Mouse (Mus musculus): ENCODE measurements at regions not wholly inside any gene's neighbourhood (a gene's known extent, or its start where the extent isn't known, plus 50 kb on each side); places are given as distances from the start of the nearest gene placed in this dataset.

- ATAC-seq (replicated peaks; ENCODE audit: low FRiP score, poor library complexity, severe bottlenecking), result no peak
Measured at GRCm38 (mm10) chr2:128217784-128218467, 92.1 kb downstream of the Bcl2l11 start.

GRCm38 (mm10) chr2:128218961-128219360 lies 93.1 kb downstream of the Bcl2l11 start:
- ATAC-seq (replicated peaks; ENCODE audit: low FRiP score, poor library complexity, severe bottlenecking), result no peak

- ATAC-seq (replicated peaks; ENCODE audit: low FRiP score, poor library complexity, severe bottlenecking), result no peak
Measured at GRCm38 (mm10) chr2:128221055-128221454, 95.2 kb downstream of the Bcl2l11 start.

DNA sequence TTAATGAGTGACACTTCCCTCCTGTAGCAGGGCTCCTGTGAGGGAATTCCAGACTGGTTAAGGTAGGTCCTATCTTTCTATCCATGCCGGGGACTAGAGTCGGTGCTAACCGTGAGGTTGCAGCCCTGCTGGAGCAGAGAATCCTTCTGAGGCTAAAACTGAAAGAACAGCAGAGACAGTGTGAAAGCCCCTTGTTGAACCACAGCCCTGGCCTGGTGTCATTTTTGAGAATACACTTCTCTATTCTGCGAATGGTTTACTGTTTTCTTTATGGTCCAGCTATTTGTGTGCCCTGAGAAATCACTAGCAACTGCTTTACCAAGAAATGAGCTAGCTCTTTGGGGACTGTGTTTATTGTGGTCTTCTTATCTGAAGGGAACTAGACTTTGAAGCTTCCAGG lies 95.8 kb downstream of the Bcl2l11 start:
- no peak for ATAC-seq (replicated peaks; ENCODE audit: low FRiP score, poor library complexity, severe bottlenecking)

DNA sequence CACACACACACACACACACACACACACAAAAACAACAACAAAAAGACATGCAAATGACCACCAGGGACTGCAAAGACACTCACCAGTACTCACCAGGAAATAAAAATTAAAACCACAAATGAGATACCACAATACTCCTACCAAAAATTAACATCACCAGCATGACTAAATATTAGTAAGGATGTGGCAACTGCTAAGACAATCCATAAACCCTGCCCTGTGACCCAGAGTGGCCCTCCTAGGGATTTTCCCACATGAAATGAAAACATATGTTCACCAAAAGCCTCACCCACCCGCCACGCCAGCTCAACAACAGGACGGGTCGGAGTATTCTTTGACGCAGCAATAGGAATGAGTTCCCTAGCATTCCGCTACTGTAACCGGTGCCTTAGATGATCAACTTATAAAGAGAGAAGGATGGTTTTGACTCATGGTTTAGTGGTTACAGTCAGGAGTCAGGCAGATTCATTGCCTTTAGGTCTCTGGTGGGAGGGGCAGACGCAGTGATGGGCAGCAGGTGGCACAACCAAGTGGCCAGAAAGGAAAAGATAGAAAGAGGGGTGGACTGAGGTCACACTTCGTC lies 100.7 kb downstream of the Bcl2l11 start:
- ATAC-seq (replicated peaks; ENCODE audit: low FRiP score, poor library complexity, severe bottlenecking), result no peak

DNA sequence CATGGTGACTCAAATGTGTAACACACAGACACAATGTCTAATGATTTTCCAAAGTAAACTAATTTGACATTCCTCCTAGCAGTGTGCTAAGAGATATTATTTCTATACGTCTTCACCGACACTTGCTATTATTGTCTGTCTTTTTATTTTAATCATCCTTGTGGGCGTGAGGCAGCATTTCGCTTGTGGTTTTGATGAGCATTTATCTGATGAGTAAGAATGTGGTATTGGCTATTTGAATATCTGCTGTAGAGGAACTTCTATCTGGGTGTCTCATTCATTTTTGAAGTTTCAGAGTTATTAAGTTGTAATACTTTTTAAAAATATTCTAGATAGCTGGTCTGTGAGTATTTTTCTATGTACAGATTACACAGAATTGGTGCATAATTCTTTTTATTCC lies 103.9 kb downstream of the Bcl2l11 start:
- ATAC-seq (replicated peaks; ENCODE audit: low FRiP score, poor library complexity, severe bottlenecking), result no peak

DNA sequence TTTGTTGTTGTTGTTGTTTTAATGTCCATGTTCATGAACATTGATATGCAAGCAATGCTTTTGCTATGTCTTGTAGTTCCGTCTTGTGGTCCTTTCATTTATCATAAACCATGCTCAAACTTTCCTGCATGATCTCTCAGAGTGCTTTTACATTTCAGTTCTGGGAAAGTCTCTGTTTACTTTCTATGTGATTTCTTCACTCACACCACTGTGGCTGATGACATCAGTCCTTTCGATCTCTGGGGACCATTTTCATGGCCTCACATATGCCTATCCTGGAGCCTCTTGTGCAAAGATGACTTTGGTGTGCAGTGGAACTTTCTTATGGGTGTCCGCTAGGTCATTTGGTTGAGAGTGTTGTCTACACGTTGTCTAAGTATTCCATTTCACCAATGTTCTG lies 105.1 kb downstream of the Bcl2l11 start:
- no peak for ATAC-seq (replicated peaks; ENCODE audit: low FRiP score, poor library complexity, severe bottlenecking)

GRCm38 (mm10) chr2:128231338-128231737 lies 105.5 kb downstream of the Bcl2l11 start:
- no peak for ATAC-seq (replicated peaks; ENCODE audit: low FRiP score, poor library complexity, severe bottlenecking)

DNA sequence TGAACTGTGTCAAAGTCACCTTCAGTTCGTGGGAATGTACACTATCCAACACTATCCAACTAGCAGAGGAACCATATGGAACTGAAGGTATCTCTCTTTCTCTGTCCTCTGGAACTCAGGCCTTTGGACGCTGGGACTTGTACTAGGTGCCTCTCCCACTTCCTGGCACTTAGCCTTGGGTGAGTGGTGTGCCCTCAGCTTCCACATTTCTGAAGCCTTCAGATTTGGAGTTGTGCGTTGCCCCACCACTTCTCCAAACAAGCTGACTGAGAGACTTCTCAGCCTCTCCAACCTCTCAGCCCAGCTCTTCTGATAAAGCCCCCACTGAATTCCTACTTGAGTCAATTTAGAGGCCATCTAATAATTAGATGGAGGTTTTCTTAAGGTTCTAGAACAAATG lies 106.2 kb downstream of the Bcl2l11 start:
- ATAC-seq (replicated peaks; ENCODE audit: low FRiP score, poor library complexity, severe bottlenecking), result no peak

DNA sequence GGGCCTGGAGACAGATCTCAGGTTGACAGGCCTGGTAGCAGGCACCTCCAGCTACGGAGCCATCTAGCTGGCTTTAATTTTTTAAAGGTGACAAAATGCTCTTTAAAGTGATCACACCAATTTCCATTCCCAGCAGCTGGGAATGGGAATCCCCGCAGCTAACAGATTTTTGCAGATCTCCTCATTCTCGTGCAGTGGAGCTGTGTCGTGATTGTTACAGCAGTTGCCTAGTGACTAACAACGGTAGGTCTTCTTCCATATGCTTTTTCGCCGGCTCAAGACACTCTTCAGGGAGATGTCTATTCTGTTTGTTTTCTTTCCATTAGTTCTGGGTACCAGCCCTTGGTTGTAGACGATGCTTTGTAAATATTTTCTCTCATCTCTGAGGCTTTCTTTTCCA lies 109.3 kb downstream of the Bcl2l11 start:
- no peak for ATAC-seq (replicated peaks; ENCODE audit: low FRiP score, poor library complexity, severe bottlenecking)

GRCm38 (mm10) chr2:128239451-128239850 lies 113.6 kb downstream of the Bcl2l11 start:
- ATAC-seq (replicated peaks; ENCODE audit: low FRiP score, poor library complexity, severe bottlenecking), result no peak

- no peak for ATAC-seq (replicated peaks; ENCODE audit: low FRiP score, poor library complexity, severe bottlenecking)
Measured at GRCm38 (mm10) chr2:128240054-128240453, 114.2 kb downstream of the Bcl2l11 start.

DNA sequence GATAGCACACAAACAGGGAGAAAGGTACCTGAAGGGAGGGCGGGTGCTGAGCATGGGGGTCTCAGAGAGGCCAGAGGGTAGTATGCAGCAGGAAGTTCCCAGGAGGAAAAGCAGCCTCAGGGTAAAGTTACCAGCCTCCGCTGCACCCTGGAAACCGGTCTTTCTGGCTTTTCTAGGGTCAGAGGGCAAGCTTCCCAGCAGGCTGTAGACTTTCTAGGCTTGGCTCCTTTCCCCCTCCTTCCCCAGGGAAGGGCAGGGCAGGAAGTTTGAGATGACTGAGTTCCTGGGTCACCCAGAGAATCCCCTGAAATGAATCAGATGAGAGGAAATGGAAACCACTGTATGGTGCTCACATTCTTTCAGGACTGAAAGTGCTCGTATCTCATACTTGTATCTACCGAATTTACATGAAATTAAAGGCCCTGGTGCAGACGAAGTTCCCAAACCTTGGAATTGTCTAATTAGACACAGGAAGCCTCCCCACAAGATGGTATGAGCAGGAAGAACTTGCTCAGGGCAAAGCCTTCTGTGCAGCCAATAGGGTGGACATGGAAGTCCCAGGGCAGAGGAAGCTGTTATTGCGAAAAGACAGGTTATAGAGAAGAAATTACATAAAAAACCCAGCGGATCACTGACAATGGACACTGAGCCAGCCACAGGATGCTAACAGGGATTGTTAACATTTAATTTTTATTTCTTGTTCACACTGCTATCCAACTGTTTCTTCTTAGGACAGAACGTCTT lies 114.9 kb downstream of the Bcl2l11 start:
- no peak for ATAC-seq (replicated peaks; ENCODE audit: low FRiP score, poor library complexity, severe bottlenecking)

GRCm38 (mm10) chr2:128241280-128241665 lies 115.4 kb downstream of the Bcl2l11 start:
- ATAC-seq (replicated peaks; ENCODE audit: low FRiP score, poor library complexity, severe bottlenecking), result no peak

DNA sequence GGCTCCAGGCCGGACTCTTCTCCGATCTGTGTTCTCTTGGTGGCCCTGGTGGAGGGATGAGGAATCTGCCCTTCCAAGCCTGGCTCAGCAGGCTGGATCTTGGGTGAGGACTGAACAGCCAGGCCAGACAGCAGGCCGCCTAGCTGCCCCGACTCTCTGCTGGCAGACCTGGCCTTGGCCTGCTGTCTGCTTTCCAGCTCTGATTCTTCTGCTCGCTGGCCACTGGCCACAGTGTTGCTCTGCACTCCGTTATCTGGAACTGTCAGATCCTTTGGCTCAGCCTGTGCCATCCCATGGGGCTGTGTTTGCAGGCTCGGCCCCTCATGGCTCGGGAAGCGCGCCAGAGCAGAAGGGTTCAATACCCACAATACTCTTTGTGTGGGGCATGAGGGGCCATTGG lies 119.7 kb downstream of the Bcl2l11 start:
- ATAC-seq (replicated peaks; ENCODE audit: low FRiP score, poor library complexity, severe bottlenecking), result no peak

DNA sequence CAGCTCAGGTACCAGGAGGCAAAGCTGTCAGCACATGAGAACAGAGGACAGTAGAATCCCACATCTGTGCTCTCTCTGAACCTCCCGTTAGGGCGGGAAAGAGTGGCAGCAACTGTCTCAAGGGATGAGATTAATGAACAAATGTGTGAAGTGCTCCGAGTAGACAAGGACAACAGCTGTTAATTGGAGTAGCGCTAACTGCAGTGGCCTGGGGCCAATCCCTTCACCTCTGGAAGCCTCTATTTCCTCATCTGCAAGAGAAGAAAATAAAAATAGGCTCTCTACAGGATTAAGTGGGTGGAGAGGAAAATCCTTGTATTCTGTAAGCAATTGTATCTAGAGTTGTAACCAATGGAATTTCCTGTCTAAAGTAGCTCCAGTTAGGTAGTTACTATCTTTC lies 122.1 kb downstream of the Bcl2l11 start:
- no peak for ATAC-seq (replicated peaks; ENCODE audit: low FRiP score, poor library complexity, severe bottlenecking)

DNA sequence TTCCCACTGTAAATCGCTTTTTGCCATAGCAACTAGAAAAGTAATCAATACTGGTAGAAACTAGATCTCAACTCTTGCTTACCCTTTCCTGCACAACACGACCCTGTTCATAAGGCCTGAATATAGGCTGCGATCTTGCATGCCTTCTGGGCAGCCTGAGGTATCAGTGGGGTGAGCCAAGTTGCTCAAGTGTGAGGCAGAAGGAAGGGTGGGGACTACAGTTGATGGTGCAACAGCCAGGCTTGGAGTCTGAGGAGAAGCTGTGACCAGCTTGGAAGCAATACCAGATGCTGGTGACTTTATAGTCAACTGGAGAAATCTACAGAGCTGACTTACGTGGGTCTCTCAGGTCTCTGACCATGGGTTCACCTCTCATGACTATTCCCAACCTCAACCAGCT lies 123.3 kb downstream of the Bcl2l11 start:
- no peak for ATAC-seq (replicated peaks; ENCODE audit: low FRiP score, poor library complexity, severe bottlenecking)

- no peak for ATAC-seq (replicated peaks; ENCODE audit: low FRiP score, poor library complexity, severe bottlenecking)
Measured at GRCm38 (mm10) chr2:128249607-128250006, 123.8 kb downstream of the Bcl2l11 start.

DNA sequence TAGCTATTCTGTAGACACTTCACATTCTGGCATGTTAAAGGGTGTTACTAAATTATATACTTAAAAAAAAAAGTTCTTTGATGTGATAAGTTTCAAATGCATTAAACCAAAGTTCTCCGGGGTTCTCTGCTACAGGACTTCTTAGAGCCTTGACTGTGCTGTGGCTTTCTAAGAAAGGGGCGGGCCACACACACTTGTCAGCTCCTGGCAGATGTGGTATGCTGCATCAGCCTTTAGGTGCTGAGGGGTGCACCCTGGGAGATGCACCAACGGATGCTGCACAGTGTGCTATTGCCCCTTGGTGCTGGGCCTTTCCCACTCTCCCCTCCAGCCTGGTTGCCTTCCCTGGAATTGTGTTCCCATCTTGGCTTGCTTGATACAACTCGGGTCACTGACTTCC lies 125.0 kb downstream of the Bcl2l11 start:
- ATAC-seq (replicated peaks; ENCODE audit: low FRiP score, poor library complexity, severe bottlenecking), result no peak

GRCm38 (mm10) chr2:128256651-128257050 lies 130.8 kb downstream of the Bcl2l11 start:
- no peak for ATAC-seq (replicated peaks; ENCODE audit: low FRiP score, poor library complexity, severe bottlenecking)

- no peak for ATAC-seq (replicated peaks; ENCODE audit: low FRiP score, poor library complexity, severe bottlenecking)
Measured at GRCm38 (mm10) chr2:128257262-128257661, 131.4 kb downstream of the Bcl2l11 start.

All from erythroblast, adult 5-6 weeks (primary cell).